Mouse (Mus musculus) forebrain, embryonic 16.5 days (tissue): ENCODE data around the gene Col18a1. TPM values are rescaled to one million over a fixed set of nuclear protein-coding genes. Genes with fewer than 3 reads are reported as not detected.

ENCODE experiments used
- ATAC-seq: fragments of 200-750 bp; cut with Nextera tagmentation; 2 replicates; pipeline ENCODE4 v1.8.0; 2017; ENCODE audit warnings: mild to moderate bottlenecking, moderate library complexity
- H3K27ac ChIP-seq: fragments of 300-500 bp; sonication (generic); 2 replicates; pipeline ENCODE4 v1.5.1; 2014; ENCODE audit warnings: low read length, control low read depth
- H3K27me3 ChIP-seq: fragments of 300-500 bp; sonication (generic); replicated peaks from 2 replicates; pipeline ENCODE4 v1.6.1; 2014; ENCODE audit warnings: low read length; ENCODE audit not compliant: control insufficient read depth, insufficient read depth
- H3K36me3 ChIP-seq: fragments of 300-500 bp; sonication (generic); 2 replicates; pipeline ENCODE4 v1.6.1; 2014; ENCODE audit not compliant: control insufficient read depth, insufficient read depth
- H3K4me1 ChIP-seq: fragments of 300-500 bp; sonication (generic); replicated peaks from 2 replicates; pipeline ENCODE4 v1.6.1; 2014; ENCODE audit warnings: low read length; ENCODE audit not compliant: control insufficient read depth, insufficient read depth
- H3K4me2 ChIP-seq: fragments of 300-500 bp; sonication (generic); 2 replicates; pipeline ENCODE4 v1.6.1; 2014; ENCODE audit warnings: mild to moderate bottlenecking, low read length, control low read depth
- H3K4me3 ChIP-seq: fragments of 300-500 bp; sonication (generic); replicated peaks from 2 replicates; pipeline ENCODE4 v1.5.1; 2014; ENCODE audit warnings: mild to moderate bottlenecking, low read length, control low read depth
- H3K9ac ChIP-seq: fragments of 300-500 bp; sonication (generic); replicated peaks from 2 replicates; pipeline ENCODE4 v1.6.1; 2014; ENCODE audit warnings: low read depth, low read length, control low read depth
- H3K9me3 ChIP-seq: fragments of 300-500 bp; sonication (generic); 2 replicates; pipeline ENCODE4 v1.6.1; 2016; ENCODE audit warnings: low read length; ENCODE audit not compliant: control insufficient read depth
- WGBS: fragments of 180-500 bp; shearing (Covaris S2); extraction: QIAGEN DNeasy Blood & Tissue Kit; methylation state at CpG from one replicate; pipeline ENCODE4 v1.1.7; 2014; 5-methylcytosine and 5-hydroxymethylcytosine counted together
- polyA plus RNA-seq: library from polyadenylated mRNA; unstranded; fragments of >200 nt; fragmentation: Nextera tagmentation; extraction: Ambion mirVana; gene quantifications from 2 replicates; pipeline ENCODE4 v1.2.1, GENCODE M21; 2015

Col18a1 gene
- polyA plus RNA-seq, 1 experiment from 2014 or later, result 21.7 TPM

DNA sequence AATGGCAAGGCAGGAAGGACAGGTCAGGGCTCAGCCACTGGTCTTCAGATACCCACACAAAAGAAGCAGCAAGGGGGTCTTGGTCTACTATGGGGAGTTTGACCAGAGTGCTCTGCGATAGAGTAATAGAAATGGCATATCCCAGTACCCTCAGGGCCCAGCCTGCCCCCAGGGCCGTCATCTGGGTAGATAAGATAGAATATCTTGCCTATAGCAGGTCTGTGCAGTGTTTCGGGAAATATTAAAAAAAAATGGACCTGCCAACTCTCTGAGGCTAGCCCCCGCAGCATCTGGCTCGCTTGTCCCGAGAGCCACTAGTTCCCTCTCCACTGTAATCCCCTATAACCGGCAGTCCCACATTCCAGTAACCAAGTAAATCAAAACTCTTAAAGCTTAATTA is 97.9 kb downstream of the Col18a1 start:
- H3K36me3 ChIP-seq, result no peaks in the 10 kb centered on the region
- H3K27me3 ChIP-seq, result no peaks in the 10 kb centered on the region
- WGBS, result 91% methylated on average over 7 of the region's 7 CpGs
- H3K4me3 ChIP-seq, result no peak overlapping the region
- no peak overlapping the region for H3K9ac ChIP-seq
- no peak overlapping the region for H3K27ac ChIP-seq
- no peaks in the 10 kb centered on the region for H3K4me1 ChIP-seq
- H3K4me2 ChIP-seq, result no peak overlapping the region
- no peak for ATAC-seq
- no peaks in the 10 kb centered on the region for H3K9me3 ChIP-seq

DNA sequence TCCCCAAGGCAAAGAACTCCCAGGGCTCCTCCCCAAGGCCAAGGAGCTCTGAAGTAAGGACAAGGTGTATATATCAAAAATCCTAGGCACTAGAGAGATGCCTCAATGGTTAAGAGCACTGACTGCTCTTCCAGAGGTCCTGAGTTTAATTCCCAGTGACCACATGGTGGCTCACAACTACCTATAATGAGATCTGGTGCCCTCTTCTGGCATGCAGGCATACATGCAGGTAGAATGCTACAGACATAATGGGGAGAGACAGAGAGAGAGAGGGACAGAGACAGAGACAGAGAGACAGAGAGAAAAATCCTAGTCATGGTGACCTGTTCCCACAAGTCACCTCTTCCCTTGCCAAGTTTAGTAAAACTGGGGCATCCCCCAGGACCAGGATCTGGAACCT is 101.7 kb downstream of the Col18a1 start:
- Histone ChIP-seq H3K27me3 (no peaks in the 10 kb centered on the region), H3K9me3 (no peaks in the 10 kb centered on the region), H3K27ac (no peak overlapping the region), H3K4me1 (no peaks in the 10 kb centered on the region), H3K36me3 (no peaks in the 10 kb centered on the region), H3K4me2 (no peak overlapping the region), H3K4me3 (no peak overlapping the region), H3K9ac (no peak overlapping the region)
- ATAC-seq, result no peak

DNA sequence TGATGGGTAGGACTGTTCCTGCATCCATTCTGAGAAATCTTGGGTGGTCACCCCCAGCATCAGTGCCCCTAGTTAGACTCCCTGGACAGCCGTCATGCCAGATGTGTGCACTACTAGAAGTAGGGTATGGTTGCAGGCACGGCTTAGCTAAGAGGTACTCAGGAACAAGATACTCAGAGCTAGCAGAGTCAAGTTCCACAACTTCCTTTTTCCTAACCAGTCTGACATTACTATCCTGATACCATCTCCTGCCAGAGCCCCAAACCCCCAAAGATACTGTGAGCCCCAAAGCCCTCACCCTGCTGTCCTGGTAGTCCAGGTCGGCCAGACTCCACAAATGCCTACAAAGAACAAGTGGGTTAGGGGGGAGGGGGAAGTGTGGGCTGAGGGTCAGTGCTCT is 102.1 kb downstream of the Col18a1 start:
- no peak overlapping the region for H3K4me3 ChIP-seq
- no peaks in the 10 kb centered on the region for H3K27me3 ChIP-seq
- H3K4me2 ChIP-seq, result no peak overlapping the region
- H3K4me1 ChIP-seq, result no peaks in the 10 kb centered on the region
- no peak overlapping the region for H3K27ac ChIP-seq
- WGBS, result 90% methylated on average over 3 of the region's 3 CpGs
- no peak for ATAC-seq
- H3K36me3 ChIP-seq, result no peaks in the 10 kb centered on the region
- H3K9ac ChIP-seq, result no peak overlapping the region
- no peaks in the 10 kb centered on the region for H3K9me3 ChIP-seq

DNA sequence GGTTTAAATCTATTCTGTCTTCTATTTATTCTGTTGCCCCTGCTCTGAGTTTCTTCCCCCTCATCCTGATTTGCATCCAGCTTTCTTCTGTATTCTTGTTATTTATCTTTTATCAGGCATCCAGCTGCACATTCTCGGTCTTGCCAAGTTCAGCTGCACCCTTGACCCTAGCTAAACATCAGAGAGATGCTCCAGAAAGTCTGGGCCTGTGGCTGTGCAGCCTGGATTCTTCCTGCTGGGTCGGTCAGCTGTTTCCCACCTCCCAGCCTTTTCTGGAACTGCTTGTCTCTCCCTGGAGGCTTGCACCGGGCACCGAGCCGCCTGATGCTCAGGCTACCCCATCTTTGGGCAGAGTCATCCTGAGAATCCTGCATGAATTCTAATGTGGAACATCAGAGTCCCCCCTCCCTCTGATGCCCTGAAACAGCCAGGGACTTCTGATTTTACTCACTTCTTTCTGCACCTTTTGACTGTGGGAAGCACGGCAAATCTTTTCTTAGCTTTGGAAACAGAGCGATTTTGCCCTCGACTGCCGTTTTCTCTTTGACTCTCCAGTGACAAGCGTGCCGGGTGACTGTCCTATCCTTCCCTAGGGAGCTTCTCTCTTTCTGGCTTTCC is 103.8 kb downstream of the Col18a1 start:
- Histone ChIP-seq H3K4me2 (no peak overlapping the region), H3K27ac (no peak overlapping the region), H3K4me3 (no peak overlapping the region), H3K4me1 (no peaks in the 10 kb centered on the region), H3K27me3 (no peaks in the 10 kb centered on the region), H3K9ac (no peak overlapping the region), H3K9me3 (no peaks in the 10 kb centered on the region), H3K36me3 (no peaks in the 10 kb centered on the region)
- no peak for ATAC-seq
- WGBS, result 88% methylated on average over 11 of the region's 11 CpGs

DNA sequence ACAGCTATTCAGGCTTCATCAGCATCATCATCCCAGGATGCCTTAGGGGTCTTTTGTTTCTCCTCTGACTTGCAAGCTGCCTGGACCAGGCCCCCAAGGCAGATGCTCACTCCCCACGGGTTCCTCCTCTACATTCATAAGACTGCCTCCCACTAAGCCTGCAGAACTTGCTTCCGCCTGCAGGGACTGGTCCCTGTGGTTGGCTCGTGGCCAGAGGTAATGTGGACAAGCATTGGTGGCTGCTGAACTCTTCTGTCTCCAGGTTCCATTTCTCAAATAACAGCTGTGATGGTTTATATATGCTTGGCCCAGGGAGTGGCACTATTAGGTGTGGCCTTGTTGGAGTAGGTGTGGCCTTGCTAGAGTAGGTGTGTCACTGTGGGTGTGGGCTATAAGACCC is 104.9 kb downstream of the Col18a1 start:
- no peak overlapping the region for H3K27ac ChIP-seq
- no peak overlapping the region for H3K4me2 ChIP-seq
- H3K9ac ChIP-seq, result no peak overlapping the region
- no peaks in the 10 kb centered on the region for H3K4me1 ChIP-seq
- no peak overlapping the region for H3K4me3 ChIP-seq
- H3K36me3 ChIP-seq, result no peaks in the 10 kb centered on the region
- 67% methylated on average over 3 of the region's 3 CpGs for WGBS
- no peaks in the 10 kb centered on the region for H3K27me3 ChIP-seq
- no peak for ATAC-seq
- no peaks in the 10 kb centered on the region for H3K9me3 ChIP-seq

DNA sequence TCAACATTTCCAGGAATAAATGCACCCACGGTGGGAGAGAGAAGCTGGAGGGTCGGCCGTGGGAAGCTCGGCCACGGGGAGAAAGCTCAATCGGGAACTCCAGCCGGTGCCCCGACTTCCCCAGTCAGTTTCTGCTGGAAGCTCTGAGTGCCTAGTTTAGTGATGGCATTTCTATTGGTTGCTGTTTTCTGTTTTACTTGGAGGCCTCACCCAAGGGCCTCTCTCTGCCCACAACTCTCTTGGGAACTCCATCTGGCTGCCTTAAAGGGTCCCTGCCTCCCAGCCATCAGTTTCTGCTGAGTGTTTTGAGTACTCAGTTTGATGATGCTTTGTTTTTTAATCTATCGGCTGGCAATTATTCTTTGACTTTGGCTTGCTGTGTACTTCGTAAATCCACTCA is 109.6 kb downstream of the Col18a1 start:
- no peaks in the 10 kb centered on the region for H3K9me3 ChIP-seq
- H3K4me3 ChIP-seq, result no peak overlapping the region
- no peaks in the 10 kb centered on the region for H3K27me3 ChIP-seq
- 69% methylated on average over 10 of the region's 10 CpGs for WGBS
- no peak for ATAC-seq
- no peak overlapping the region for H3K27ac ChIP-seq
- no peak overlapping the region for H3K9ac ChIP-seq
- no peaks in the 10 kb centered on the region for H3K4me1 ChIP-seq
- H3K36me3 ChIP-seq, result no peaks in the 10 kb centered on the region
- H3K4me2 ChIP-seq, result no peak overlapping the region

DNA sequence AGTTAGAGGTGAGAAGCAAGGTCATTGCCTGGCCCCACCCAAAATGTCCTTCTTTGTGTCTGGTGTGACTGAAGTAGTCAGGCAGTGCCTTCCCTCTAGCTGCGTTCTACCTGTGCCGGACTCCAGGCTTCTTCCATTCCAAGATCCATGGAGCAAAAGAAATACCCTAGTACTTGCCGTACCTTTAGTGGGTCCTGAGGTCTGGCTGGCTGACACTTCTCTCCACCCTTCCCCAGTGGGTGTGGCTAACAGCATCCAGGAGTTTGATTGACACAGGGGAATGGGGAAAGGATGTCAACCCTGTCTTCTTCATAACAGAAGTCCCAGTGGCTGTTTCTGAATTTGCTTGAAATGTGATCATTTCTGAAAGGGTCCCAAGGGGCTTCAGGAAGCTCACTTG is 117.7 kb downstream of the Col18a1 start:
- Histone ChIP-seq H3K9me3 (no peaks in the 10 kb centered on the region), H3K4me2 (no peak overlapping the region), H3K27ac (no peak overlapping the region), H3K27me3 (no peaks in the 10 kb centered on the region), H3K36me3 (peaks cover 21% of the 10 kb centered on the region), H3K4me3 (no peak overlapping the region), H3K9ac (no peak overlapping the region), H3K4me1 (no peaks in the 10 kb centered on the region)
- WGBS, result 92% methylated on average over 3 of the region's 3 CpGs
- ATAC-seq, result no peak

DNA sequence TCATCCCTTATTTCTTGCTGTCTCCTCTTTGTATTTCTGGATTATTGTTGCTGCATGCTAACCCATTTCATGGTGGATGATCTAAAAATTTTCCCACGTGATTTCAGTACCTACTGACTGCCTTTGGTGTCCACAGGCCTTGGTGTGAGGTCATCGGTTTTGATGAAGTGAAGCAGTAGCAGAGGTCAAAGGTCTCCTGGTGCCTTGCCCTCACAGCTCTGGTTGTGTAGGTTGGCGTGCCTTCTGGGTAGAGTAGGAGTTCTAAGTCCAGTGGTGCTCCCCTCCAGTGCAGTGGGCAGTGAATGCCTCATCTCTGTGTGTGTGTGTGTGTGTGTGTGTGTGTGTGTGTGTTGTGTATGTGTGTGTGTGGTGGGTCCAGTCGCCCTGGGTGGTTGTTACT is 118.2 kb downstream of the Col18a1 start:
- H3K9me3 ChIP-seq, result no peaks in the 10 kb centered on the region
- peaks cover 23% of the 10 kb centered on the region for H3K36me3 ChIP-seq
- WGBS, result 75% methylated on average over 4 of the region's 4 CpGs
- no peak overlapping the region for H3K27ac ChIP-seq
- no peak for ATAC-seq
- H3K4me2 ChIP-seq, result no peak overlapping the region
- H3K4me1 ChIP-seq, result no peaks in the 10 kb centered on the region
- no peaks in the 10 kb centered on the region for H3K27me3 ChIP-seq
- no peak overlapping the region for H3K9ac ChIP-seq
- H3K4me3 ChIP-seq, result no peak overlapping the region

DNA sequence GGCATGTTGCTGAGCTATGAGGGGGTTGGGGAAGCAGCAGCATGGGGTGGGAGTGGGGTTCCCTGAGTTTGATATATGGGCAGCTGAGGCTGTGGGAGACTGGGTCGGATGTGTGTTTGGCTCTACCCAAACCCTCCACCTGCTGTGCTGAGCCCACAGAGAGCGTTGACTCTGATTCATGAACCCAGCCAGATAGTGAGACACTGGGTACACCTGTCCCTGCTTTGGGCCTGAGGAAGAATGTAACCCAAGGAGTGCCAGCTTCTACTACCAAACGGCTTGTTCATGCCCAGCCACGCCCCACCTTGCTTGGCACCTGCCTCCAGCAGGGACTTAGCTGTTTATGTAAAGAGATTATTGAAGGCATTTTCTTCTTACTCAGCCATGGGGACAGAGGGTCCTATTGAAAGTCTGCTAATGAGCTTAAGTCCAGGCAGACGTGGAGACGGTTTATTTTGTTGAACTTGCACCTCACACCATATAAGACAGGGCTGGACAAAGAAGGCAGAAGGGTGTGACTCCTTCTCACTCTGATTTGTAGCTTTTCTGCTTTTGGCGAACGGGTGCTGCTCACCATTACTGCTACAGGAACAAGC is 127.7 kb downstream of the Col18a1 start:
- no peak for ATAC-seq
- WGBS, result 67% methylated on average over 8 of the region's 8 CpGs
- H3K4me3 ChIP-seq, result no peak overlapping the region
- peaks cover 11% of the 10 kb centered on the region for H3K36me3 ChIP-seq
- H3K9me3 ChIP-seq, result no peaks in the 10 kb centered on the region
- no peak overlapping the region for H3K27ac ChIP-seq
- H3K27me3 ChIP-seq, result no peaks in the 10 kb centered on the region
- no peak overlapping the region for H3K4me2 ChIP-seq
- peaks cover 13% of the 10 kb centered on the region for H3K4me1 ChIP-seq
- H3K9ac ChIP-seq, result no peak overlapping the region

DNA sequence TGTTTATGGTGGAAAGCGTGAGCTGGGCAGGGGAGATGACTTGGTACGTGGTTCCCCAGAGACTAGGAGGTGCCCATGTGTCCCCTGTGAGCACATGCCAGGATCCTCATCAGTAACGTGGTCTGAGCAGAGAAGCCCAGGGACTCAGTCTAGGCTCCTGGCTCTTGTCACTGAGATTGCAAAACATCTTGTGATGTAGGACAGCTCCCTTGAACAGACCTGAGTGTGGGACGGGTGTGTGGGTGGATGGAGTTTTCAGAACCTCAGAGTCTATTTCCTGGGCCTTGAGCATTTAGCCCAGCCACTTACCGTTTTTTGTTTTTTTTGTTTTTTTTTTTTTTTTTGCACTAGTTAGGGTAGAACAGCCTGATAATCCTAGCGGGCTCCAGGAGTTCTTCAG is 130.9 kb downstream of the Col18a1 start:
- Histone ChIP-seq H3K4me2 (no peak overlapping the region), H3K9ac (no peak overlapping the region), H3K27ac (no peak overlapping the region), H3K4me1 (peaks cover 15% of the 10 kb centered on the region), H3K4me3 (no peak overlapping the region), H3K9me3 (no peaks in the 10 kb centered on the region), H3K36me3 (no peaks in the 10 kb centered on the region), H3K27me3 (no peaks in the 10 kb centered on the region)
- 88% methylated on average over 6 of the region's 6 CpGs for WGBS
- no peak for ATAC-seq
